Mouse (Mus musculus) embryonic facial prominence, embryonic 15.5 days (tissue): ENCODE results near the gene Tcf7l1. TPM values are rescaled to one million over a fixed set of nuclear protein-coding genes. Genes with fewer than 3 reads are reported as not detected.

Source experiments
- ATAC-seq: fragments of 200-750 bp; cut with Nextera tagmentation; 2 replicates; pipeline ENCODE4 v1.8.0; 2017; ENCODE audit warnings: low read depth, moderate TSS enrichment; ENCODE audit not compliant: insufficient number of reproducible peaks, low FRiP score, low TSS enrichment
- H3K27ac ChIP-seq: fragments of 300-500 bp; sonication (generic); replicated peaks from 2 replicates; pipeline ENCODE4 v1.5.1; 2015; ENCODE audit warnings: mild to moderate bottlenecking, inconsistent platforms
- H3K27me3 ChIP-seq: fragments of 300-500 bp; sonication (generic); 2 replicates; pipeline ENCODE4 v1.6.1; 2015; ENCODE audit warnings: inconsistent platforms
- H3K36me3 ChIP-seq: fragments of 300-500 bp; sonication (generic); 2 replicates; pipeline ENCODE4 v1.6.1; 2015; ENCODE audit warnings: mild to moderate bottlenecking, inconsistent platforms
- H3K4me1 ChIP-seq: fragments of 300-500 bp; sonication (generic); 2 replicates; pipeline ENCODE4 v1.6.1; 2015; ENCODE audit warnings: inconsistent platforms
- H3K4me2 ChIP-seq: fragments of 300-500 bp; sonication (generic); replicated peaks from 2 replicates; pipeline ENCODE4 v1.6.1; 2015; ENCODE audit warnings: mild to moderate bottlenecking, inconsistent platforms
- H3K4me3 ChIP-seq: fragments of 300-500 bp; sonication (generic); replicated peaks from 2 replicates; pipeline ENCODE4 v1.5.1; 2015; ENCODE audit warnings: mild to moderate bottlenecking, inconsistent platforms
- H3K9ac ChIP-seq: fragments of 300-500 bp; sonication (generic); 2 replicates; pipeline ENCODE4 v1.6.1; 2015; ENCODE audit warnings: inconsistent platforms
- H3K9me3 ChIP-seq: fragments of 300-500 bp; sonication (generic); replicated peaks from 2 replicates; pipeline ENCODE4 v1.6.1; 2016; ENCODE audit warnings: inconsistent platforms
- WGBS: fragments of 180-500 bp; shearing (Covaris S2); methylation state at CpG from one replicate; pipeline ENCODE4 v1.1.7; 2015; 5-methylcytosine and 5-hydroxymethylcytosine counted together
- polyA plus RNA-seq: library from polyadenylated mRNA; unstranded; fragments of >200 nt; fragmentation: Nextera tagmentation; extraction: Ambion mirVana; gene quantifications from 2 replicates; pipeline ENCODE4 v1.2.1, GENCODE M21; 2015

Tcf7l1 gene
- polyA plus RNA-seq, 1 experiment from 2014 or later = 54.7 TPM

- no peak overlapping the region for H3K4me2 ChIP-seq
- H3K4me1 ChIP-seq = peaks cover 65% of the 10 kb centered on the region
- 54% methylated on average over 10 of the region's 10 CpGs for WGBS
- no peak overlapping the region for H3K9ac ChIP-seq
- H3K4me3 ChIP-seq = no peak overlapping the region
- no peak overlapping the region for H3K27ac ChIP-seq
- ATAC-seq = no peak
- no peaks in the 10 kb centered on the region for H3K36me3 ChIP-seq
- H3K9me3 ChIP-seq = no peaks in the 10 kb centered on the region
- H3K27me3 ChIP-seq = no peaks in the 10 kb centered on the region
Measured at GRCm38 (mm10) chr6:72758239-72759017, 30.6 kb downstream of the Tcf7l1 start.

GRCm38 (mm10) chr6:72755267-72755889, 33.7 kb downstream of the Tcf7l1 start:
- Histone ChIP-seq H3K36me3 (no peaks in the 10 kb centered on the region), H3K4me3 (no peak overlapping the region), H3K9me3 (no peaks in the 10 kb centered on the region), H3K4me2 (0 out of 2 replicates have a peak overlapping the region, but pooled peaks have one; percentile 2), H3K4me1 (peaks cover 54% of the 10 kb centered on the region), H3K27ac (peak overlapping the region; percentile 34; the same call in 1 of the 2 replicates), H3K9ac (no peak overlapping the region), H3K27me3 (no peaks in the 10 kb centered on the region)
- ATAC-seq = peak; percentile 58; the same call in 1 of the 2 replicates
- 47% methylated on average over 14 of the region's 14 CpGs for WGBS

DNA sequence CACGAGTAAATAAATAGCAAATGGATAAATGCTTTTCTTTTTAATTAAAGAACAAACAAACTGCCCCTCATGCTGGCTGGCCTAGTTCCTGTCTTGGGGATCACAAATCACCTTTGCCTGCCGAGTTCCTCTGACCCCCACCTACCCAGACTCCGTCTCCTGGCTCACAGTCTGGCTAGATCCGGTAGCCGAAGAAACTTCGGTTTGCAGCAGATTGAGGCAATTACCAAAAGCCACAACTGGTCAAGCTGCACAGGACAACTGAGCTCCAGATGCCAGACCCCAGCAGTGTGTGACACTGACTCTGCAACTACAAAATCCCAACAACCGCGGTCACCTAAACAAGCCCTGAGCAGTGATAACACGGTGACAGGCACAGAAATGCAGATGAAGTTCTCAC, 34.8 kb downstream of the Tcf7l1 start:
- H3K4me3 ChIP-seq = no peak overlapping the region
- no peak for ATAC-seq
- H3K27me3 ChIP-seq = no peaks in the 10 kb centered on the region
- no peaks in the 10 kb centered on the region for H3K9me3 ChIP-seq
- H3K27ac ChIP-seq = no peak overlapping the region
- no peaks in the 10 kb centered on the region for H3K36me3 ChIP-seq
- peaks cover 60% of the 10 kb centered on the region for H3K4me1 ChIP-seq
- H3K9ac ChIP-seq = no peak overlapping the region
- no peak overlapping the region for H3K4me2 ChIP-seq
- WGBS = 38% methylated on average over 9 of the region's 9 CpGs

DNA sequence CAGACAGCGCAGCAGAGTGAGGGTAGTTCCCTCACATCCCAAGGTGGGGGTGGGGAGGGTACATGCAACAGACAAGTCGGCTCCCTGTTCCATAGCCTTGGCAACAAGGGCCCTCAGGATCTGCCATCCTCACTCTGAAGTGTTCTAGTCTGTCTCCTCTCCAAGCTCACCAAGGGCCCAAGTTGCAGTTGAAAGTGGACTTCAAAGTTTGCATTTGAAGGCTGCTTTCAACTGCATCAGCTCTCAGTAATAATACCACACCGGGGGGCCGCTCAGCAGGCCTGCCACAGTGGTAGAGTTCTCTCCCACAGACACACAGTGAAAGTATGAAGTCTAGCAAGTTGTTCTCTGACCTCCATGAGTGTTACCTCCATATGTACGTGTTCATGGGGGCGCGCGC, 35.3 kb downstream of the Tcf7l1 start:
- no peak for ATAC-seq
- H3K36me3 ChIP-seq = no peaks in the 10 kb centered on the region
- H3K9ac ChIP-seq = no peak overlapping the region
- WGBS = 84% methylated on average over 8 of the region's 8 CpGs
- H3K27me3 ChIP-seq = no peaks in the 10 kb centered on the region
- no peak overlapping the region for H3K4me2 ChIP-seq
- no peaks in the 10 kb centered on the region for H3K9me3 ChIP-seq
- H3K4me1 ChIP-seq = peaks cover 61% of the 10 kb centered on the region
- H3K27ac ChIP-seq = no peak overlapping the region
- no peak overlapping the region for H3K4me3 ChIP-seq

GRCm38 (mm10) chr6:72752824-72753223, 36.2 kb downstream of the Tcf7l1 start:
- no peak overlapping the region for H3K9ac ChIP-seq
- no peak overlapping the region for H3K4me2 ChIP-seq
- no peaks in the 10 kb centered on the region for H3K36me3 ChIP-seq
- WGBS = 76% methylated on average over 15 of the region's 15 CpGs
- H3K4me1 ChIP-seq = peaks cover 63% of the 10 kb centered on the region
- H3K9me3 ChIP-seq = no peaks in the 10 kb centered on the region
- H3K27ac ChIP-seq = no peak overlapping the region
- H3K4me3 ChIP-seq = no peak overlapping the region
- ATAC-seq = no peak
- no peaks in the 10 kb centered on the region for H3K27me3 ChIP-seq

DNA sequence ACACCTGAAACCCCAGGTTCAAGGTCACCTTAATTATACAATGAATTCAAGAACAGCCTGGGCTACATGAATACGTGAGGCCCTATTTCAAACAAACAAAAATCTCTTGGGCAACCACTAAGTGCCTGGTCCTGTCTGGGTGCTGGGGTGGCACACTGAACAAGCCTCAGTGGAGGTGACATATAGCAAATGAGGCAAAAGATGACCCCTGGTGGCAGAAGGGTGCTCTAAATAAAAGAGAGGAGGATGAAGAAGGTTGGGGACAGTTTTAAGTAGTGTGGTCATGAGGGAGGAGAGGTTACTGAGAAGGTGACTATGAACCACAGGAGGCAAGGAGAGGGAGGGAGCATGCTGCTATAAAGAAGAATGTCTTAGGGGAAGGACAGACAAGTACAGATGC, 37.8 kb downstream of the Tcf7l1 start:
- Histone ChIP-seq H3K27me3 (no peaks in the 10 kb centered on the region), H3K9me3 (no peaks in the 10 kb centered on the region), H3K27ac (no peak overlapping the region), H3K4me2 (no peak overlapping the region), H3K36me3 (no peaks in the 10 kb centered on the region), H3K4me3 (no peak overlapping the region), H3K4me1 (peaks cover 77% of the 10 kb centered on the region), H3K9ac (no peak overlapping the region)
- ATAC-seq = no peak
- WGBS = 84% methylated on average over 1 of the region's 1 CpGs

GRCm38 (mm10) chr6:72748882-72749437, 40.1 kb downstream of the Tcf7l1 start:
- Histone ChIP-seq H3K9me3 (no peaks in the 10 kb centered on the region), H3K9ac (no peak overlapping the region), H3K27me3 (no peaks in the 10 kb centered on the region), H3K36me3 (no peaks in the 10 kb centered on the region), H3K4me3 (no peak overlapping the region), H3K27ac (peak overlapping the region; percentile 51), H3K4me1 (peaks cover 78% of the 10 kb centered on the region), H3K4me2 (no peak overlapping the region; the same call in 1 of the 2 replicates)
- no peak for ATAC-seq
- 15% methylated on average over 5 of the region's 5 CpGs for WGBS

DNA sequence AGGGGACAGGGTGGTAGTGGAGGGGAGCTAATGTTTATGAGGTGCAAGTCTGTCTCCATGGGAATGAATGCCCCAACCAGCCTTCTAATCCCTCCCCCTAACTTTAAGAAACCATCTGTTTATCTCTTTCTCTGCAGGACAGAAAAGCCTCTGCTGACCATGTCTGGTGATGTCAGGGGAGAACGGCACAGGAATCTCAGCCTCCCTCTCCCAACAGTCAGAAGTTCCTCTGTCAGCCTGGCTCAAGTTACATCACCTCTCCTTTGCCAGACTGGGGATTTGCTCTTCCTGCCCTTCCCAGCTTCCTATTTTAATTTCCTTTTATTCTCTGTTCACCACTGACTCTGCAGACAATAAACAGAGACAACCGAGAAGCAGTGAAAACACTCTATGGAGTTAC, 40.6 kb downstream of the Tcf7l1 start:
- Histone ChIP-seq H3K27ac (peak overlapping the region; percentile 51), H3K36me3 (no peaks in the 10 kb centered on the region), H3K9me3 (no peaks in the 10 kb centered on the region), H3K4me3 (no peak overlapping the region), H3K4me2 (no peak overlapping the region), H3K9ac (no peak overlapping the region), H3K27me3 (no peaks in the 10 kb centered on the region), H3K4me1 (peaks cover 78% of the 10 kb centered on the region)
- WGBS = 3% methylated on average over 2 of the region's 2 CpGs
- no peak for ATAC-seq

DNA sequence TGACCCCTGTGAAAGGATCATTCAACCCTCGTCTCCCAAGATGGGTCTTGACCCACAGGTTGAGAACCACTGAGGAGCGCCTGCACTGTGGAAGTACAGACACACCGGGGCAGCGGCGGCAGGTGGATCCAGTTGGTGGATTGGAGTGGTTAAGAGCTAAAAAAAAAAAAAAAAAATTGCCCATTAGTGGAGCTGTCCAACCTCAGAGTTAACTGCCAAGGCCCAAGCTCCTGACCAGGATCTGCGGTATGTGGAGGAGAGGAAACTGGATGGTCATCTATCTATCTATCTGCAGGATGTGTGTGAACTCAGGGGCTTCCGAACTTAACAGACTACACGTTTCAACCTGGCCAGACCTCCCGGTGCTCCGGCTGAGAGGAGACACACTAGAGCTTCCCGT, 41.2 kb downstream of the Tcf7l1 start:
- Histone ChIP-seq H3K9ac (no peak overlapping the region), H3K9me3 (no peaks in the 10 kb centered on the region), H3K4me1 (peaks cover 84% of the 10 kb centered on the region), H3K4me3 (no peak overlapping the region), H3K27me3 (no peaks in the 10 kb centered on the region), H3K27ac (0 out of 2 replicates have a peak overlapping the region, but pooled peaks have one; percentile 25), H3K36me3 (no peaks in the 10 kb centered on the region), H3K4me2 (no peak overlapping the region)
- ATAC-seq = no peak
- WGBS = 58% methylated on average over 11 of the region's 11 CpGs

GRCm38 (mm10) chr6:72747156-72747555, 41.9 kb downstream of the Tcf7l1 start:
- H3K4me3 ChIP-seq = no peak overlapping the region
- H3K27ac ChIP-seq = no peak overlapping the region
- H3K4me1 ChIP-seq = peaks cover 91% of the 10 kb centered on the region
- H3K4me2 ChIP-seq = no peak overlapping the region
- no peaks in the 10 kb centered on the region for H3K36me3 ChIP-seq
- H3K27me3 ChIP-seq = no peaks in the 10 kb centered on the region
- WGBS = 20% methylated on average over 4 of the region's 4 CpGs
- ATAC-seq = no peak
- H3K9ac ChIP-seq = no peak overlapping the region
- H3K9me3 ChIP-seq = no peaks in the 10 kb centered on the region

GRCm38 (mm10) chr6:72745781-72746180, 43.3 kb downstream of the Tcf7l1 start:
- Histone ChIP-seq H3K9me3 (no peaks in the 10 kb centered on the region), H3K27ac (0 out of 2 replicates have a peak overlapping the region, but pooled peaks have one; percentile 7), H3K4me2 (no peak overlapping the region), H3K27me3 (no peaks in the 10 kb centered on the region), H3K9ac (no peak overlapping the region), H3K4me1 (peaks cover 95% of the 10 kb centered on the region), H3K36me3 (no peaks in the 10 kb centered on the region), H3K4me3 (no peak overlapping the region)
- no peak for ATAC-seq
- WGBS = 74% methylated on average over 12 of the region's 12 CpGs
